Mouse (Mus musculus) olfactory bulb, adult 2 months (tissue): ENCODE data around the gene Magi2. TPM values are rescaled to one million over a fixed set of nuclear protein-coding genes. Genes with fewer than 3 reads are reported as not detected.

ENCODE experiments used
- H3K27ac ChIP-seq: fragments of 200-500 bp; 2 replicates; pipeline ENCODE4 v1.5.1; 2012; ENCODE audit warnings: low read depth, low read length; ENCODE audit not compliant: insufficient read depth
- H3K4me1 ChIP-seq: fragments of 200-500 bp; 2 replicates; pipeline ENCODE4 v1.6.1; 2012; ENCODE audit warnings: low read length; ENCODE audit not compliant: control insufficient read depth, insufficient read depth
- H3K4me3 ChIP-seq: fragments of 200-500 bp; 2 replicates; pipeline ENCODE4 v1.5.1; 2012; ENCODE audit warnings: mild to moderate bottlenecking, low read depth, low read length, moderate library complexity; ENCODE audit not compliant: insufficient read depth
- CTCF ChIP-seq: fragments of 200-500 bp; IDR thresholded peaks from 2 replicates; pipeline ENCODE4 v1.5.1; 2012; ENCODE audit warnings: low read depth, mild to moderate bottlenecking, low read length, moderate library complexity; ENCODE audit not compliant: insufficient read depth
- POLR2A ChIP-seq: fragments of 200-500 bp; IDR thresholded peaks from 2 replicates; pipeline ENCODE4 v1.6.1; 2012; ENCODE audit warnings: mild to moderate bottlenecking, low read depth, low read length, moderate library complexity; ENCODE audit not compliant: insufficient read depth
- WGBS: fragments of 180-500 bp; shearing (Covaris S2); methylation state at CpG from one replicate; pipeline ENCODE4 v1.1.7; 2018; 5-methylcytosine and 5-hydroxymethylcytosine counted together
- polyA plus RNA-seq: library from polyadenylated mRNA; stranded (reverse); fragments of >200 nt; gene quantifications from 2 replicates; pipeline ENCODE4 v1.2.4, GENCODE M21; 2012; ENCODE audit warnings: low replicate concordance; ENCODE audit not compliant: missing spikeins, insufficient read depth, insufficient read length

Magi2 gene
- polyA plus RNA-seq, 1 experiment = not detected

DNA sequence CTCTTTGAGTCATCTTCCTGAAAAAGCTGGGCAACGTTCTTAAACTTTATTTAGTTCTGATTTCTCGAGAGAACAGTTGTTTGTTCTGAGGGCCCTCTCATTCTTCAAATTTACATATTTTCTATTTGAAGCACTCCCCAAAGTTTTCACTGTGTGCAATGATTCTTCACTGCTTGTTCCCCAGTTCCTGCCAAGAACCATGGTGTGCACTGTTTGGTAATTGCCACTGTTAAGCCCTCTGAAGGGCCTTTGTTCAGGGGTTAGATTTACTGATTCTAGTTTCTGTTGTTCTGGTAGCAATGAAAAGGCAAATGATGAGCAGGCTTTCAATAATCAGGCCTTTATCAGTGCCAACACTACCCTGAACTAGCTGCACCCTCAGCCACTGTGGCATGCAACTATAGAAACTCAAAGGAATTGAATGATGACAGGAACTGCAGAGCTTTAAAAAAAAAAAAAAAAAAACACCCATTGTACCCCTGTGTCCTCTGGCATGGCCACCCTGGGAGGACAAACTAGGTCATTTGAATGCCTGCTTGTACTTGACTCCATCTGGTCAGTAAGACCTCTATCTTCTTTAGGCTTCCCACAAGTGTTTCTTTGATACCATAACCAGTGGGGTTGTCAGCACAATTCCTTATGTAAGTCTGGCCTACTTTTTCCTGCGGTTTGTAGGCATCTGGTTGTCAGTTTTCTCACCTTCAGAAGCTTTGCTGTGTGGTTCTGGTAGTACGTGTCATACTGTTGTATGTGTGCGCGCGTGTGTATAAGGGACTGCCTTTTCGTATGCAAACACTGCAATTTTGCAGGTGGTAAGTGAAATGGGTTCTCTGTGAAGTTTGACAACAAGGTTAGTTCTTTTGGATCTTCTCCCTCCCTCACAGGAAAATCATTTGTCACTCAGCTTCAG lies 1076.5 kb downstream of the Magi2 start:
- no peak for TF ChIP-seq POLR2A
- TF ChIP-seq CTCF = no peak
- H3K27ac ChIP-seq = no peak overlapping the region
- WGBS = 72% methylated on average over 8 of the region's 8 CpGs

GRCm38 (mm10) chr5:20320970-20321369 lies 1094.1 kb downstream of the Magi2 start:
- WGBS = 81% methylated on average over 2 of the region's 2 CpGs
- no peaks in the 10 kb centered on the region for H3K4me1 ChIP-seq
- no peak for TF ChIP-seq CTCF
- TF ChIP-seq POLR2A = no peak
- no peak overlapping the region for H3K27ac ChIP-seq
- no peak overlapping the region for H3K4me3 ChIP-seq

More for the DNA sequence above, 1076.5 kb downstream of the Magi2 start:
- no peak overlapping the region for H3K4me3 ChIP-seq
- no peaks in the 10 kb centered on the region for H3K4me1 ChIP-seq

GRCm38 (mm10) chr5:20325290-20325689 lies 1098.5 kb downstream of the Magi2 start:
- WGBS = 63% methylated on average over 2 of the region's 2 CpGs
- no peak overlapping the region for H3K27ac ChIP-seq
- H3K4me3 ChIP-seq = no peak overlapping the region
- H3K4me1 ChIP-seq = no peaks in the 10 kb centered on the region
- TF ChIP-seq CTCF (no peak), POLR2A (no peak)

DNA sequence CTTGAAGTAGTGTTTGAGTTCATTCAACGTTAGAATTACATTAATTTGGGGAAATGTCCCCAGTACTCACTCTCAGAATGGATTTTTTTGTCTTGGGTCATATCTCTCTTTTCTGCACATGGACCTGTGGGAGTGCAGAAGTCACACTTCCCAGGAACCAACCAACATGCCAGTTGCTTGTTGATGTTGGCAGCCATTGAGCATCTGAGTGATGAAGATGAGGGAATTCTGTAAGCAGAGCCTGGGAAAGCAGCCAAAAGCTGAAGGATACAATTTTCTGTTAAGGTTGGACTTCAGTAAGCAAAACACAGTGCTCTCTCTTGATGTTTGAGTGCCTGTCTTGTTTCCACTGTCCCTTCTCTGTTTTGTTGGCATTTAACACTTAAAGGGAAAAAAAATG lies 1102.1 kb downstream of the Magi2 start:
- Histone ChIP-seq H3K4me3 (no peak overlapping the region), H3K27ac (no peak overlapping the region), H3K4me1 (no peaks in the 10 kb centered on the region)
- TF ChIP-seq POLR2A = no peak
- no peak for TF ChIP-seq CTCF
- 52% methylated on average over 1 of the region's 1 CpGs for WGBS

DNA sequence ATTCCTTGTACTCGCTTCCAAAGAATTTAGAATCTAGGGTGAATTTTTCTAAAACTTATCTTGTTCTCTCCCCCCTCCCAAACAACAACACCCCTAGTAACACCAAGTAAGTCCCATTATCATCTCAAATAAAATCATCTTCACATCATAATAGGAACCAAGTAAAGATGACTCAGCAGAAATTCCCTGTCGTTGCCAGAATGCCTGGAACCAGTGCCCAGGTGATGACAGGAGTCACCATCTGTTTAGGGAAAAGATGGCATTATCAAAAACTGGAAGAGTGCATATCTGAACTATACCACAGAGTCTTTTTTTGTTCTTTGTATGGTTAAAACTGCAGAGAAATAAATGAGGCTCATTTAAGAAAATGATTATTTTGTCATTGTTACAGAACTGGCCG lies 1103.2 kb downstream of the Magi2 start:
- WGBS = 80% methylated on average over 3 of the region's 3 CpGs
- H3K4me3 ChIP-seq = no peak overlapping the region
- no peaks in the 10 kb centered on the region for H3K4me1 ChIP-seq
- TF ChIP-seq CTCF (no peak), POLR2A (no peak)
- no peak overlapping the region for H3K27ac ChIP-seq

- WGBS = 85% methylated on average over 4 of the region's 4 CpGs
- Histone ChIP-seq H3K4me3 (no peak overlapping the region), H3K27ac (no peak overlapping the region), H3K4me1 (no peaks in the 10 kb centered on the region)
- TF ChIP-seq CTCF (no peak), POLR2A (no peak)
These were observed 1105.7 kb downstream of the Magi2 start for GRCm38 (mm10) chr5:20332574-20332973.

- no peaks in the 10 kb centered on the region for H3K4me1 ChIP-seq
- H3K27ac ChIP-seq = no peak overlapping the region
- no peak for TF ChIP-seq CTCF
- no peak for TF ChIP-seq POLR2A
- no peak overlapping the region for H3K4me3 ChIP-seq
These were observed 1107.7 kb downstream of the Magi2 start for GRCm38 (mm10) chr5:20334549-20334948.

- Histone ChIP-seq H3K4me1 (no peaks in the 10 kb centered on the region), H3K4me3 (no peak overlapping the region), H3K27ac (no peak overlapping the region)
- no peak for TF ChIP-seq POLR2A
- no peak for TF ChIP-seq CTCF
- 93% methylated on average over 8 of the region's 8 CpGs for WGBS
These were observed 1126.1 kb downstream of the Magi2 start for GRCm38 (mm10) chr5:20352941-20353340.

- no peak for TF ChIP-seq CTCF
- TF ChIP-seq POLR2A = no peak
- H3K27ac ChIP-seq = no peak overlapping the region
- 33% methylated on average over 5 of the region's 5 CpGs for WGBS
These were observed 1131.6 kb downstream of the Magi2 start for GRCm38 (mm10) chr5:20358437-20358836.

More at GRCm38 (mm10) chr5:20358437-20358836, 1131.6 kb downstream of the Magi2 start:
- no peaks in the 10 kb centered on the region for H3K4me1 ChIP-seq
- H3K4me3 ChIP-seq = no peak overlapping the region
